ENCODE assay signal across 17 mouse cellular contexts in genomic region chr7:126026600-126026999, GRCm38 (mm10). TPM values are rescaled to one million over a fixed set of nuclear protein-coding genes. Genes with fewer than 3 reads are reported as not detected.
DNase-seq lines count a peak whose midpoint lies in the region; ATAC-seq and TF ChIP-seq lines count a peak whose summit lies in the region.
"Had no signal": no experiment of that assay in that cellular context is flagged by ENCODE, and none has a peak within 500 bp of the region (broad histone marks: within the 10 kb centered on the region; RNA-seq: fewer than 3 reads in every experiment).

No protein-coding gene starts in this region.

- no peaks in the 10 kb centered on the region for H3K27me3 ChIP-seq in liver, postnatal 0 days (ENCODE audit: insufficient read depth, low read length)
- H3K27me3 ChIP-seq in liver, embryonic 12.5 days (replicated peaks), result peaks cover 2% of the 10 kb centered on the region; the same call in 1 of the 2 replicates
- peaks cover 2% of the 10 kb centered on the region for H3K27me3 ChIP-seq in CH12.LX (replicated peaks)
- H3K27me3 ChIP-seq in hindbrain, embryonic 12.5 days, result no peaks in the 10 kb centered on the region
- H3K27me3 ChIP-seq: embryonic facial prominence, embryonic 13.5 days had no signal

- H3K4me2 ChIP-seq in liver, postnatal 0 days (ENCODE audit: low read depth, low read length), result no peak overlapping the region
- no peak overlapping the region for H3K4me2 ChIP-seq in liver, embryonic 12.5 days
- no peak overlapping the region for H3K4me2 ChIP-seq in CH12.LX (ENCODE audit: insufficient read depth, low read depth, poor library complexity, severe bottlenecking)
- H3K4me2 ChIP-seq in hindbrain, embryonic 12.5 days (replicated peaks), result no peak overlapping the region
- H3K4me2 ChIP-seq: embryonic facial prominence, embryonic 13.5 days had no signal

- WGBS in liver, postnatal 0 days (ENCODE audit: insufficient replicate concordance), result 61% methylated on average over 5 of the region's 5 CpGs
- 48% methylated on average over 5 of the region's 5 CpGs for WGBS in liver, embryonic 12.5 days (ENCODE audit: insufficient replicate concordance)
- WGBS in hindbrain, embryonic 12.5 days, result 59% methylated on average over 5 of the region's 5 CpGs

- H3K9ac ChIP-seq in liver, postnatal 0 days (replicated peaks), result no peak overlapping the region
- H3K9ac ChIP-seq in liver, embryonic 12.5 days, result no peak overlapping the region
- H3K9ac ChIP-seq in CH12.LX (ENCODE audit: insufficient read depth, low read depth), result no peak overlapping the region
- no peak overlapping the region for H3K9ac ChIP-seq in hindbrain, embryonic 12.5 days
- H3K9ac ChIP-seq: embryonic facial prominence, embryonic 13.5 days had no signal

- no peak for DNase-seq in gastrocnemius, adult 2 months
- no peak for DNase-seq in gastrocnemius, postnatal 10 days
- no peak for DNase-seq in liver, postnatal 0 days
- peak; percentile 5 for DNase-seq in CH12.LX (ENCODE audit: extremely low read depth)
- no peak for DNase-seq in left cerebral cortex, adult 8-10 months (ENCODE audit: low spot score in 2 of 2)
- DNase-seq: cerebellum, adult 9-11 months; heart, adult 11 months; heart, postnatal 10 days had no signal

- peak; percentile 13; the same call in 1 of the 2 replicates for TF ChIP-seq CTCF in gastrocnemius, adult 2 months (IDR thresholded peaks at IDR 0.05)
- TF ChIP-seq CTCF in liver, postnatal 0 days (IDR thresholded peaks at IDR 0.05; ENCODE audit: low read depth), result peak; percentile 60
- TF ChIP-seq CTCF in CH12.LX (conservative IDR thresholded peaks at IDR 0.05 in 1 of 2, IDR thresholded peaks at IDR 0.05 in 1 of 2; ENCODE audit: low read depth in 2 of 2, low read length in 2 of 2), result peak in 1 of 2 experiments; percentile 58; a peak in 2 of 4 replicates
- TF ChIP-seq CTCF in cortical plate, adult 2 months (IDR thresholded peaks at IDR 0.05; ENCODE audit: extremely low read depth, insufficient read depth, low read length), result peak; percentile 36; the same call in 1 of the 2 replicates

- no peaks in the 10 kb centered on the region for H3K9me3 ChIP-seq in liver, postnatal 0 days (ENCODE audit: low read length)
- H3K9me3 ChIP-seq in liver, embryonic 12.5 days (replicated peaks), result no peaks in the 10 kb centered on the region
- H3K9me3 ChIP-seq in CH12.LX (replicated peaks; ENCODE audit: low read length), result no peaks in the 10 kb centered on the region
- no peaks in the 10 kb centered on the region for H3K9me3 ChIP-seq in hindbrain, embryonic 12.5 days (replicated peaks)
- H3K9me3 ChIP-seq: embryonic facial prominence, embryonic 13.5 days had no signal

- no peak overlapping the region for H3K4me3 ChIP-seq in gastrocnemius, adult 2 months
- no peak overlapping the region for H3K4me3 ChIP-seq in liver, postnatal 0 days (ENCODE audit: low read depth, low read length)
- H3K4me3 ChIP-seq in liver, embryonic 12.5 days, result no peak overlapping the region
- H3K4me3 ChIP-seq in CH12.LX (replicated peaks in 1 of 3; ENCODE audit: low read depth in 2 of 3, low read length in 2 of 3, poor library complexity in 1 of 3), result no peak overlapping the region
- H3K4me3 ChIP-seq in cortical plate, adult 2 months (ENCODE audit: insufficient read depth, low read length), result no peak overlapping the region
- no peak overlapping the region for H3K4me3 ChIP-seq in hindbrain, embryonic 12.5 days
- H3K4me3 ChIP-seq: embryonic facial prominence, embryonic 13.5 days had no signal

- in situ Hi-C loops in CH12.LX (cut with MboI; ENCODE audit: low pct_ligation_motif_present, low pct_unique_long_range_greater_than_20kb, low sequenced_read_pairs), result no loop called here

- 0 out of 2 replicates have a peak, but pooled peaks have one; percentile 27 for ATAC-seq in liver, postnatal 0 days
- ATAC-seq in liver, embryonic 12.5 days, result no peak
- ATAC-seq in hindbrain, embryonic 12.5 days (ENCODE audit: low FRiP score), result no peak
- ATAC-seq: CD4-positive, CD25-positive, alpha-beta regulatory T cell, adult 4 months; inflammation-experienced regulatory T-cells, adult 6 months; Patski had no signal

- peak; percentile 51 for TF ChIP-seq RAD21 in CH12.LX (IDR thresholded peaks at IDR 0.05; ENCODE audit: low read depth, low read length)

- TF ChIP-seq EP300 in liver, postnatal 0 days (IDR thresholded peaks at IDR 0.05; ENCODE audit: low read depth), result no peak
- TF ChIP-seq EP300 in CH12.LX (IDR thresholded peaks at IDR 0.05; ENCODE audit: low read length), result no peak

- no peaks in the 10 kb centered on the region for H3K36me3 ChIP-seq in liver, postnatal 0 days (replicated peaks; ENCODE audit: insufficient read depth, low read length)
- H3K36me3 ChIP-seq in liver, embryonic 12.5 days, result no peaks in the 10 kb centered on the region
- H3K36me3 ChIP-seq in CH12.LX (replicated peaks in 1 of 2; ENCODE audit: control insufficient read depth in 1 of 2, insufficient read depth in 1 of 2, low read length in 1 of 2), result no peaks in the 10 kb centered on the region
- H3K36me3 ChIP-seq in hindbrain, embryonic 12.5 days, result no peaks in the 10 kb centered on the region
- H3K36me3 ChIP-seq: embryonic facial prominence, embryonic 13.5 days had no signal

- TF ChIP-seq POLR2A in CH12.LX (IDR thresholded peaks at IDR 0.05; ENCODE audit: low read depth, low read length), result no peak
- TF ChIP-seq POLR2A in cortical plate, adult 2 months (IDR thresholded peaks at IDR 0.05; ENCODE audit: extremely low read depth, insufficient read depth, low read length), result no peak

- no peaks in the 10 kb centered on the region for H3K79me2 ChIP-seq in CH12.LX (replicated peaks; ENCODE audit: control insufficient read depth, extremely low read depth, insufficient read depth, poor library complexity, severe bottlenecking)

- H3K4me1 ChIP-seq in liver, postnatal 0 days (ENCODE audit: insufficient read depth), result peaks cover 6% of the 10 kb centered on the region
- H3K4me1 ChIP-seq in liver, embryonic 12.5 days, result peaks cover 17% of the 10 kb centered on the region
- peaks cover 0 to 15% of the 10 kb centered on the region in 2 experiments; a peak in 2 of 4 replicates for H3K4me1 ChIP-seq in CH12.LX (ENCODE audit: control insufficient read depth in 1 of 2, insufficient read depth in 2 of 2)
- peaks cover under 1% of the 10 kb centered on the region for H3K4me1 ChIP-seq in cortical plate, adult 2 months (ENCODE audit: control insufficient read depth, insufficient read depth, low read length)
- H3K4me1 ChIP-seq in hindbrain, embryonic 12.5 days, result peaks cover 13% of the 10 kb centered on the region
- H3K4me1 ChIP-seq: embryonic facial prominence, embryonic 13.5 days had no signal

- H3K27ac ChIP-seq in gastrocnemius, adult 2 months, result no peak overlapping the region
- H3K27ac ChIP-seq in liver, postnatal 0 days (ENCODE audit: low read depth), result peak overlapping the region; percentile 72
- H3K27ac ChIP-seq in liver, embryonic 12.5 days, result no peak overlapping the region
- H3K27ac ChIP-seq in CH12.LX (ENCODE audit: insufficient read depth, low read depth), result no peak overlapping the region
- H3K27ac ChIP-seq in cortical plate, adult 2 months (ENCODE audit: insufficient read depth, low read length), result no peak overlapping the region
- no peak overlapping the region for H3K27ac ChIP-seq in hindbrain, embryonic 12.5 days
- H3K27ac ChIP-seq: embryonic facial prominence, embryonic 13.5 days had no signal

- dilution Hi-C loops in CH12.LX (cut with MboI; ENCODE audit: extremely low pct_ligation_motif_present, extremely low pct_unique_long_range_greater_than_20kb, low sequenced_read_pairs), result no loop called here

- intact Hi-C loops in gastrocnemius, adult 2 months (cut with DNase I), result no loop called here

TF ChIP-seq in CH12.LX, 34 proteins besides CTCF, POLR2A, EP300 and RAD21:
- TF ChIP-seq USF2 (conservative IDR thresholded peaks at IDR 0.05; ENCODE audit: low read depth, low read length) (no peak), SMC3 (IDR thresholded peaks at IDR 0.05; ENCODE audit: low read depth, low read length) (peak; percentile 45)

RNA-seq across cellular contexts. Expression of gene Gsg1l, which starts 55.6 kb away (rescaled TPM):
- total RNA-seq in gastrocnemius, adult 2 months (2021), result not detected
- total RNA-seq in gastrocnemius, postnatal 10 days (2021), result under 1 TPM; 0.21 to 0.68 TPM
- 0.04 and 0.08 TPM in 2 replicates for polyA plus RNA-seq in liver, postnatal 0 days (2015; fragmentation: Nextera tagmentation; extraction: Ambion mirVana)
- 0.04 TPM in 1 of 2 replicates, not detected in the other for polyA plus RNA-seq in liver, embryonic 12.5 days (2016; fragmentation: Nextera tagmentation; extraction: Ambion mirVana)
- total RNA-seq in CH12.LX (2012; rRNA removed), result not detected in 2 replicates
- total RNA-seq in CH12.LX (2014; rRNA removed), result not detected in 2 replicates
- polyA plus RNA-seq in CH12.LX (2012; ENCODE audit: insufficient read length, low read depth), result not detected in 2 replicates
- 57.5 and 69.5 TPM in 2 replicates for polyA plus RNA-seq in cortical plate, adult 2 months (2012; rRNA removed)
- 6.0 and 6.5 TPM in 2 replicates for polyA plus RNA-seq in hindbrain, embryonic 12.5 days (2016; fragmentation: Nextera tagmentation; extraction: Ambion mirVana)
- total RNA-seq in left cerebral cortex, adult 8-10 months (2022), result 10 to 100 TPM; 68.2 to 76.7 (median 73.7) TPM
- total RNA-seq: liver, adult 2 months; megakaryocyte, adult 5-6 weeks had no signal
- polyA plus RNA-seq: CD4-positive, CD25-positive, alpha-beta regulatory T cell, adult 4 months; inflammation-experienced regulatory T-cells, adult 6 months; Patski had no signal
